In the genomic region with DNA sequence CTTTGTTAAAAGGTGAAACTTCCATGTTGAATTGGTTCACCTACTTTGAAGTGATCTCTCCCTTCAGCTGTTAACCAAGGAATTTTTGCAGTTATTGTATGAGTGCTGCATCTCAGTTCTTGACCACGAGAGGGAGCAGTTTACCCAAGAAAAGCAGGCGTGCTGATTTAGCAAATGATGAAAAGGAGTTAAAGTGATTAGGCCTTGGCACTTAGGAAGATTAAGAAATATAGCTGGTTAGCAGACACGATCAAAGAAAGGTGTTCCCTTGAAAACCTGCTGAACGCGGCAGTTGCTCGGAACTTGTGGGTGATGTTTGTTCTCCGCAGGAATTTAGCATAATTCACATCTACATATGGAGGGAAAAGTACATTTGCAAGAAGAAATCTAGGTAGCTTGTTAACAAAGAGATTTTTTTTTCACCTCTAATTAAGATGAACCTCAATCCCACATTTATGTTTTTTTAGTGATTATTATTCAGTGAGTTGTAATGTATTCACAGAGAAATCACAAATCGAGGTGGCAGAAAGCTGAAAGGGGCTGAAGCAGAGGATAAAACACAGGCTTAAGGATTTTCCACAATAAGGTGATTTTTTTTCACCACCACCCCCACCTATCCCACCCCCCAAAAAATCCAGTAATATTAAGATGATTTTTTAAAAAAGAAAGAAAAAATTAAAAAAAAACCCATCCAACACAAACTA, we compare ENCODE assay signal across 9 mouse cellular contexts.
DNase-seq lines count a peak whose midpoint lies in the region; ATAC-seq and TF ChIP-seq lines count a peak whose summit lies in the region.
"Had no signal": no experiment of that assay in that cellular context is flagged by ENCODE, and none has a peak within 500 bp of the region (broad histone marks: within the 10 kb centered on the region; RNA-seq: fewer than 3 reads in every experiment).

No protein-coding gene starts in this region.

- H3K4me3 ChIP-seq in cerebellum, adult 2 months (replicated peaks; ENCODE audit: insufficient read depth, low read depth, low read length) = no peak overlapping the region
- no peak overlapping the region for H3K4me3 ChIP-seq in stomach, postnatal 0 days (ENCODE audit: low read depth, low read length)
- H3K4me3 ChIP-seq: heart, embryonic 13.5 days had no signal

- no peaks in the 10 kb centered on the region for H3K4me1 ChIP-seq in cerebellum, adult 2 months (ENCODE audit: control insufficient read depth, insufficient read depth, low read length)
- 0 out of 2 replicates have a peak, but pooled peaks cover 2% of the 10 kb centered on the region for H3K4me1 ChIP-seq in stomach, postnatal 0 days (replicated peaks; ENCODE audit: control insufficient read depth, insufficient read depth)

- no peak for TF ChIP-seq EP300 in stomach, postnatal 0 days (optimal IDR thresholded peaks at IDR 0.05)

- TF ChIP-seq POLR2A in cerebellum, adult 2 months (IDR thresholded peaks at IDR 0.05; ENCODE audit: borderline replicate concordance, insufficient read depth, low read length) = no peak

- no peaks in the 10 kb centered on the region for H3K9me3 ChIP-seq in stomach, postnatal 0 days (ENCODE audit: control insufficient read depth, low read length)
- H3K9me3 ChIP-seq: heart, embryonic 13.5 days had no signal

- ATAC-seq in stomach, postnatal 0 days (ENCODE audit: low FRiP score, low TSS enrichment) = no peak

- 0 out of 2 replicates have a peak, but pooled peaks cover 2% of the 10 kb centered on the region for H3K36me3 ChIP-seq in stomach, postnatal 0 days (ENCODE audit: control insufficient read depth, insufficient read depth, low read length)

- no peaks in the 10 kb centered on the region for H3K27me3 ChIP-seq in cerebellum, adult 2 months (ENCODE audit: control insufficient read depth, insufficient read depth, low read length)
- no peaks in the 10 kb centered on the region for H3K27me3 ChIP-seq in stomach, postnatal 0 days (ENCODE audit: control insufficient read depth, insufficient read depth, low read length)
- H3K27me3 ChIP-seq: heart, embryonic 13.5 days had no signal

- no peak overlapping the region for H3K27ac ChIP-seq in cerebellum, adult 2 months (ENCODE audit: insufficient read depth, low read length)
- H3K27ac ChIP-seq in stomach, postnatal 0 days (replicated peaks) = no peak overlapping the region
- H3K27ac ChIP-seq: heart, embryonic 13.5 days had no signal

- DNase-seq in adrenal gland, adult 2 months = peak; percentile 26
- DNase-seq in adrenal gland, postnatal 4 days (ENCODE audit: low spot score in 2 of 2) = no peak
- DNase-seq in 416B (ENCODE audit: low read depth) = peak; percentile 66
- peak; percentile 50 to 60 for DNase-seq in cerebellum, adult 2 months
- DNase-seq in forelimb bud, embryonic 11.5 days (ENCODE audit: low read depth, low spot score) = peak; percentile 77
- DNase-seq in layer of hippocampus, adult 11-12 months (ENCODE audit: low spot score) = peak; percentile 77
- peak; percentile 38 for DNase-seq in lung, postnatal 25 days (ENCODE audit: low spot score)
- DNase-seq in stomach, postnatal 0 days (ENCODE audit: low spot score) = peak; percentile 56

- WGBS in cerebellum, adult 2 months = 25% methylated on average over 8 of the region's 8 CpGs
- 20% methylated on average over 8 of the region's 8 CpGs for WGBS in stomach, postnatal 0 days

- no peak overlapping the region for H3K4me2 ChIP-seq in stomach, postnatal 0 days (replicated peaks; ENCODE audit: low read depth)
- H3K4me2 ChIP-seq: heart, embryonic 13.5 days had no signal

- H3K9ac ChIP-seq in stomach, postnatal 0 days (ENCODE audit: low read length) = no peak overlapping the region
- H3K9ac ChIP-seq: heart, embryonic 13.5 days had no signal

- peak; percentile 45; the same call in 1 of the 2 replicates for TF ChIP-seq CTCF in cerebellum, adult 2 months (IDR thresholded peaks at IDR 0.05; ENCODE audit: borderline replicate concordance, insufficient read depth, low read depth, low read length)
- peak; percentile 95 for TF ChIP-seq CTCF in stomach, postnatal 0 days (IDR thresholded peaks at IDR 0.05; ENCODE audit: low read depth)

Comparison
In these comparisons a context has a peak if more than half of its experiments do, and no peak if none do; other contexts are left out.
1. DNase-seq: peak in adrenal gland, adult 2 months (single experiment), 416B (single experiment), cerebellum, adult 2 months (2 of 2), forelimb bud, embryonic 11.5 days (single experiment), layer of hippocampus, adult 11-12 months (single experiment), lung, postnatal 25 days (single experiment) and stomach, postnatal 0 days (single experiment); none in adrenal gland, postnatal 4 days (0 of 2).